Mouse (Mus musculus): ENCODE data around the gene Ethe1. TPM values are rescaled to one million over a fixed set of nuclear protein-coding genes. Genes with fewer than 3 reads are reported as not detected.

The Ethe1 gene
- polyA plus RNA-seq, 1 experiment from 2014 or later = 27.3 TPM

- Histone ChIP-seq H3K4me1 (peaks cover 9% of the 10 kb centered on the region), H3K4me3 (replicated peaks) (no peak overlapping the region), H3K36me3 (no peaks in the 10 kb centered on the region), H3K9me3 (replicated peaks) (no peaks in the 10 kb centered on the region), H3K9ac (no peak overlapping the region), H3K27me3 (0 out of 2 replicates have a peak, but pooled peaks cover 2% of the 10 kb centered on the region), H3K27ac (replicated peaks) (no peak overlapping the region), H3K4me2 (replicated peaks) (no peak overlapping the region)
- ATAC-seq (ENCODE audit: insufficient number of reproducible peaks, low FRiP score, low TSS enrichment, low read depth) = no peak
- 70% methylated on average over 15 of the region's 15 CpGs for WGBS
These were observed 12.1 kb downstream of the Ethe1 start for GRCm38 (mm10) chr7:24599211-24600067.

- H3K4me2 ChIP-seq (replicated peaks) = peak overlapping the region; percentile 39
- WGBS = 5% methylated on average over 13 of the region's 13 CpGs
- 0 out of 2 replicates have a peak, but pooled peaks have one; percentile 85 for ATAC-seq (ENCODE audit: insufficient number of reproducible peaks, low FRiP score, low TSS enrichment, low read depth)
These were observed 13.7 kb downstream of the Ethe1 start for GRCm38 (mm10) chr7:24600941-24601597.

GRCm38 (mm10) chr7:24605561-24605960, 18.2 kb downstream of the Ethe1 start:
- Histone ChIP-seq H3K4me1 (peaks cover 18% of the 10 kb centered on the region), H3K9me3 (replicated peaks) (no peaks in the 10 kb centered on the region), H3K27me3 (peaks cover 11% of the 10 kb centered on the region), H3K36me3 (no peaks in the 10 kb centered on the region), H3K9ac (no peak overlapping the region), H3K4me2 (replicated peaks) (no peak overlapping the region), H3K4me3 (replicated peaks) (no peak overlapping the region), H3K27ac (replicated peaks) (no peak overlapping the region)
- no peak for ATAC-seq (ENCODE audit: insufficient number of reproducible peaks, low FRiP score, low TSS enrichment, low read depth)
- 78% methylated on average over 7 of the region's 7 CpGs for WGBS

More at GRCm38 (mm10) chr7:24600941-24601597, 13.7 kb downstream of the Ethe1 start:
- Histone ChIP-seq H3K36me3 (no peaks in the 10 kb centered on the region), H3K4me3 (replicated peaks) (no peak overlapping the region; the same call in 1 of the 2 replicates), H3K27me3 (no peaks in the 10 kb centered on the region), H3K27ac (replicated peaks) (no peak overlapping the region), H3K9me3 (replicated peaks) (no peaks in the 10 kb centered on the region), H3K9ac (no peak overlapping the region), H3K4me1 (peaks cover 3% of the 10 kb centered on the region; the same call in 1 of the 2 replicates)

- Histone ChIP-seq H3K4me3 (replicated peaks) (no peak overlapping the region), H3K36me3 (no peaks in the 10 kb centered on the region), H3K27ac (replicated peaks) (no peak overlapping the region), H3K9me3 (replicated peaks) (no peaks in the 10 kb centered on the region), H3K9ac (no peak overlapping the region), H3K4me2 (replicated peaks) (no peak overlapping the region), H3K27me3 (peaks cover 16% of the 10 kb centered on the region), H3K4me1 (peaks cover 22% of the 10 kb centered on the region)
- WGBS = 81% methylated on average over 7 of the region's 7 CpGs
- ATAC-seq (ENCODE audit: insufficient number of reproducible peaks, low FRiP score, low TSS enrichment, low read depth) = no peak
These were observed 18.7 kb downstream of the Ethe1 start for GRCm38 (mm10) chr7:24606046-24606445.

- peak overlapping the region; percentile 6; the same call in 1 of the 2 replicates for H3K4me3 ChIP-seq (replicated peaks)
- H3K4me2 ChIP-seq (replicated peaks) = no peak overlapping the region; the same call in 1 of the 2 replicates
- WGBS = 31% methylated on average over 6 of the region's 6 CpGs
- no peak overlapping the region for H3K27ac ChIP-seq (replicated peaks)
- no peaks in the 10 kb centered on the region for H3K9me3 ChIP-seq (replicated peaks)
- peaks cover 32% of the 10 kb centered on the region for H3K4me1 ChIP-seq
- peak; percentile 75 for ATAC-seq (ENCODE audit: insufficient number of reproducible peaks, low FRiP score, low TSS enrichment, low read depth)
- H3K9ac ChIP-seq = no peak overlapping the region
- peaks cover 34% of the 10 kb centered on the region for H3K27me3 ChIP-seq
- no peaks in the 10 kb centered on the region for H3K36me3 ChIP-seq
These were observed 20.7 kb downstream of the Ethe1 start for GRCm38 (mm10) chr7:24608017-24608416.

- Histone ChIP-seq H3K4me1 (peaks cover 32% of the 10 kb centered on the region), H3K9ac (no peak overlapping the region), H3K27ac (replicated peaks) (no peak overlapping the region), H3K4me2 (replicated peaks) (no peak overlapping the region; the same call in 1 of the 2 replicates), H3K36me3 (no peaks in the 10 kb centered on the region), H3K27me3 (peaks cover 38% of the 10 kb centered on the region), H3K9me3 (replicated peaks) (no peaks in the 10 kb centered on the region), H3K4me3 (replicated peaks) (peak overlapping the region; percentile 6; the same call in 1 of the 2 replicates)
- no peak for ATAC-seq (ENCODE audit: insufficient number of reproducible peaks, low FRiP score, low TSS enrichment, low read depth)
- 61% methylated on average over 8 of the region's 8 CpGs for WGBS
These were observed 21.2 kb downstream of the Ethe1 start for GRCm38 (mm10) chr7:24608561-24608960.

GRCm38 (mm10) chr7:24610144-24610878, 23.0 kb downstream of the Ethe1 start, which contains the start of gene Phldb3:
Gene Phldb3, plus strand, starts transcription at chr7:24610763.
- peaks cover 32% of the 10 kb centered on the region for H3K4me1 ChIP-seq
- peak within 1 kb of the TSS; percentile 52 for H3K4me3 ChIP-seq (replicated peaks)
- peaks cover 39% of the 10 kb centered on the region for H3K27me3 ChIP-seq
- peak; percentile 58 for ATAC-seq (ENCODE audit: insufficient number of reproducible peaks, low FRiP score, low TSS enrichment, low read depth)
- peak within 1 kb of the TSS; percentile 74 for H3K27ac ChIP-seq (replicated peaks)
- peak within 1 kb of the TSS; percentile 75 for H3K4me2 ChIP-seq (replicated peaks)
- WGBS = 4% methylated on average over 25 of the region's 27 CpGs
- H3K9ac ChIP-seq = peak within 1 kb of the TSS; percentile 31
- H3K36me3 ChIP-seq = no peaks in the 10 kb centered on the region
- no peaks in the 10 kb centered on the region for H3K9me3 ChIP-seq (replicated peaks)

GRCm38 (mm10) chr7:24610879-24611494, 23.6 kb downstream of the Ethe1 start:
- H3K36me3 ChIP-seq = no peaks in the 10 kb centered on the region
- H3K9ac ChIP-seq = peak overlapping the region; percentile 31
- no peaks in the 10 kb centered on the region for H3K9me3 ChIP-seq (replicated peaks)
- ATAC-seq (ENCODE audit: insufficient number of reproducible peaks, low FRiP score, low TSS enrichment, low read depth) = 0 out of 2 replicates have a peak, but pooled peaks have one; percentile 20
- H3K4me3 ChIP-seq (replicated peaks) = peak overlapping the region; percentile 52
- peak overlapping the region; percentile 75 for H3K4me2 ChIP-seq (replicated peaks)
- peaks cover 39% of the 10 kb centered on the region for H3K27me3 ChIP-seq
- peak overlapping the region; percentile 74 for H3K27ac ChIP-seq (replicated peaks)
- peaks cover 32% of the 10 kb centered on the region for H3K4me1 ChIP-seq
- WGBS = under 1% methylated on average over 36 of the region's 36 CpGs

- H3K4me1 ChIP-seq = peaks cover 32% of the 10 kb centered on the region
- H3K36me3 ChIP-seq = no peaks in the 10 kb centered on the region
- 10% methylated on average over 7 of the region's 7 CpGs for WGBS
- peaks cover 39% of the 10 kb centered on the region for H3K27me3 ChIP-seq
- peak overlapping the region; percentile 75 for H3K4me2 ChIP-seq (replicated peaks)
- H3K9ac ChIP-seq = peak overlapping the region; percentile 31; the same call in 1 of the 2 replicates
- H3K4me3 ChIP-seq (replicated peaks) = peak overlapping the region; percentile 52
- no peak for ATAC-seq (ENCODE audit: insufficient number of reproducible peaks, low FRiP score, low TSS enrichment, low read depth)
- peak overlapping the region; percentile 74 for H3K27ac ChIP-seq (replicated peaks)
- H3K9me3 ChIP-seq (replicated peaks) = no peaks in the 10 kb centered on the region
These were observed 24.4 kb downstream of the Ethe1 start for GRCm38 (mm10) chr7:24611709-24612108.

GRCm38 (mm10) chr7:24612308-24612910, 25.1 kb downstream of the Ethe1 start:
- peak overlapping the region; percentile 52 for H3K4me3 ChIP-seq (replicated peaks)
- H3K9me3 ChIP-seq (replicated peaks) = no peaks in the 10 kb centered on the region
- no peak overlapping the region for H3K27ac ChIP-seq (replicated peaks)
- H3K36me3 ChIP-seq = no peaks in the 10 kb centered on the region
- H3K27me3 ChIP-seq = peaks cover 39% of the 10 kb centered on the region
- 3% methylated on average over 27 of the region's 27 CpGs for WGBS
- ATAC-seq (ENCODE audit: insufficient number of reproducible peaks, low FRiP score, low TSS enrichment, low read depth) = no peak
- peaks cover 32% of the 10 kb centered on the region for H3K4me1 ChIP-seq
- H3K4me2 ChIP-seq (replicated peaks) = peak overlapping the region; percentile 75
- H3K9ac ChIP-seq = no peak overlapping the region
